Mouse (Mus musculus): ENCODE data around the gene Frmd4b.

GRCm38 (mm10) chr6:97614179-97614578, 3.2 kb downstream of the Frmd4b start:
- TF ChIP-seq EP300 (IDR thresholded peaks at IDR 0.05): no peak
- TF ChIP-seq CTCF (IDR thresholded peaks at IDR 0.05): no peak

Measured in lung, postnatal 0 days (tissue).